Mouse (Mus musculus): Measurements from ENCODE around the gene Slc17a1. TPM values are rescaled to one million over a fixed set of nuclear protein-coding genes. Genes with fewer than 3 reads are reported as not detected.

Slc17a1 gene
- total and polyA plus RNA-seq, 3 experiments = 0.82 TPM; not detected in 2

GRCm38 (mm10) chr13:23933421-23934210 lies 66.1 kb downstream of the Slc17a1 start, which contains the start of gene Hist1h2ba:
Gene Hist1h2ba (minus strand): TSS chr13:23934156.
- H3K27me3 ChIP-seq (ENCODE audit: insufficient read depth, low read length) = peaks cover 4% of the 10 kb centered on the region; the same call in 1 of the 2 replicates
- TF ChIP-seq GATA1 (IDR thresholded peaks at IDR 0.05; ENCODE audit: borderline replicate concordance, low read length) (no peak), GATA2 (IDR thresholded peaks at IDR 0.05; ENCODE audit: borderline replicate concordance, low read depth, low read length) (no peak), CTCF (IDR thresholded peaks at IDR 0.05; ENCODE audit: low read depth, low read length) (no peak), TAL1 (conservative IDR thresholded peaks at IDR 0.05; ENCODE audit: low read depth, low read length) (no peak), POLR2AphosphoS5 (IDR thresholded peaks at IDR 0.05; ENCODE audit: insufficient replicate concordance, low read depth, low read length) (no peak)
- no peaks in the 10 kb centered on the region for H3K4me1 ChIP-seq (ENCODE audit: insufficient read depth, low read depth, low read length)
- no peaks in the 10 kb centered on the region for H3K9me3 ChIP-seq (replicated peaks)
- DNase-seq (ENCODE audit: low spot score) (no peak), ATAC-seq (ENCODE audit: extremely low read depth, insufficient number of reproducible peaks, low FRiP score, poor library complexity, severe bottlenecking) (no peak)
- no peak within 1 kb of the TSS for H3K4me3 ChIP-seq (ENCODE audit: low read depth, low read length)
- H3K36me3 ChIP-seq (replicated peaks) = no peaks in the 10 kb centered on the region

GRCm38 (mm10) chr13:23934211-23934520 lies 66.6 kb downstream of the Slc17a1 start, which contains the start of gene Hist1h2aa:
Gene Hist1h2aa (plus strand): TSS chr13:23934462.
- DNase-seq (ENCODE audit: low spot score) (no peak), ATAC-seq (ENCODE audit: extremely low read depth, insufficient number of reproducible peaks, low FRiP score, poor library complexity, severe bottlenecking) (no peak)
- H3K27me3 ChIP-seq (ENCODE audit: insufficient read depth, low read length) = peaks cover 4% of the 10 kb centered on the region; the same call in 1 of the 2 replicates
- TF ChIP-seq GATA2 (IDR thresholded peaks at IDR 0.05; ENCODE audit: borderline replicate concordance, low read depth, low read length) = no peak
- H3K4me1 ChIP-seq (ENCODE audit: insufficient read depth, low read depth, low read length) = no peaks in the 10 kb centered on the region
- H3K36me3 ChIP-seq (replicated peaks) = no peaks in the 10 kb centered on the region
- H3K4me3 ChIP-seq (ENCODE audit: low read depth, low read length) = no peak within 1 kb of the TSS
- H3K9me3 ChIP-seq (replicated peaks) = no peaks in the 10 kb centered on the region

- Histone ChIP-seq H3K4me3 (ENCODE audit: low read depth, low read length) (no peak overlapping the region), H3K27me3 (ENCODE audit: insufficient read depth, low read length) (peaks cover 8% of the 10 kb centered on the region), H3K36me3 (replicated peaks) (no peaks in the 10 kb centered on the region), H3K9me3 (replicated peaks) (no peaks in the 10 kb centered on the region), H3K4me1 (ENCODE audit: insufficient read depth, low read depth, low read length) (no peaks in the 10 kb centered on the region)
- ATAC-seq (ENCODE audit: extremely low read depth, insufficient number of reproducible peaks, low FRiP score, poor library complexity, severe bottlenecking) = no peak
- no peak for TF ChIP-seq TAL1 (conservative IDR thresholded peaks at IDR 0.05; ENCODE audit: low read depth, low read length)
- no peak for TF ChIP-seq GATA2 (IDR thresholded peaks at IDR 0.05; ENCODE audit: borderline replicate concordance, low read depth, low read length)
- no peak for DNase-seq (ENCODE audit: low spot score)
These were observed 71.1 kb downstream of the Slc17a1 start for GRCm38 (mm10) chr13:23938699-23939098.

GRCm38 (mm10) chr13:23940291-23940690 lies 72.7 kb downstream of the Slc17a1 start:
- ATAC-seq (ENCODE audit: extremely low read depth, insufficient number of reproducible peaks, low FRiP score, poor library complexity, severe bottlenecking) = no peak
- Histone ChIP-seq H3K4me3 (ENCODE audit: low read depth, low read length) (no peak overlapping the region), H3K4me1 (ENCODE audit: insufficient read depth, low read depth, low read length) (no peaks in the 10 kb centered on the region), H3K9me3 (replicated peaks) (no peaks in the 10 kb centered on the region), H3K27me3 (ENCODE audit: insufficient read depth, low read length) (peaks cover 5% of the 10 kb centered on the region; the same call in 1 of the 2 replicates), H3K36me3 (replicated peaks) (no peaks in the 10 kb centered on the region)
- DNase-seq (ENCODE audit: low spot score) = no peak
- TF ChIP-seq GATA2 (IDR thresholded peaks at IDR 0.05; ENCODE audit: borderline replicate concordance, low read depth, low read length) (no peak), TAL1 (conservative IDR thresholded peaks at IDR 0.05; ENCODE audit: low read depth, low read length) (no peak), CTCF (IDR thresholded peaks at IDR 0.05; ENCODE audit: low read depth, low read length) (no peak), GATA1 (IDR thresholded peaks at IDR 0.05; ENCODE audit: borderline replicate concordance, low read length) (no peak), POLR2AphosphoS5 (IDR thresholded peaks at IDR 0.05; ENCODE audit: insufficient replicate concordance, low read depth, low read length) (no peak)

GRCm38 (mm10) chr13:23942861-23943260 lies 75.3 kb downstream of the Slc17a1 start:
- no peak for DNase-seq (ENCODE audit: low spot score)
- TF ChIP-seq POLR2AphosphoS5 (IDR thresholded peaks at IDR 0.05; ENCODE audit: insufficient replicate concordance, low read depth, low read length) = no peak
- TF ChIP-seq CTCF (IDR thresholded peaks at IDR 0.05; ENCODE audit: low read depth, low read length) = no peak
- no peak for TF ChIP-seq TAL1 (conservative IDR thresholded peaks at IDR 0.05; ENCODE audit: low read depth, low read length)
- TF ChIP-seq GATA2 (IDR thresholded peaks at IDR 0.05; ENCODE audit: borderline replicate concordance, low read depth, low read length) = no peak
- TF ChIP-seq GATA1 (IDR thresholded peaks at IDR 0.05; ENCODE audit: borderline replicate concordance, low read length) = no peak

More at GRCm38 (mm10) chr13:23942861-23943260, 75.3 kb downstream of the Slc17a1 start:
- Histone ChIP-seq H3K4me1 (ENCODE audit: insufficient read depth, low read depth, low read length) (no peaks in the 10 kb centered on the region), H3K4me3 (ENCODE audit: low read depth, low read length) (no peak overlapping the region), H3K9me3 (replicated peaks) (no peaks in the 10 kb centered on the region), H3K36me3 (replicated peaks) (no peaks in the 10 kb centered on the region), H3K27me3 (ENCODE audit: insufficient read depth, low read length) (peaks cover 5% of the 10 kb centered on the region; the same call in 1 of the 2 replicates)
- ATAC-seq (ENCODE audit: extremely low read depth, insufficient number of reproducible peaks, low FRiP score, poor library complexity, severe bottlenecking) = no peak

Other genes starting within 250 kb of the Slc17a1 start
Only the 20 nearest of the 23 such genes appear.
- 62.5 and 102 TPM in 2 replicates for gene Hist1h2bc, start 183.6 kb upstream of the Slc17a1 start, total RNA-seq (2014; fragmentation: Nextera tagmentation)
- gene Hist1h2bc, start 183.6 kb upstream of the Slc17a1 start, total RNA-seq (2017) = 387 and 479 TPM in 2 replicates
- gene Hist1h2bc, start 183.6 kb upstream of the Slc17a1 start, polyA plus RNA-seq (2012) = 8.5 and 11.3 TPM in 2 replicates
- gene Hist1h1t, start 171.9 kb upstream of the Slc17a1 start, total RNA-seq (2014; fragmentation: Nextera tagmentation) = not detected in 2 replicates
- 0.16 and 0.29 TPM in 2 replicates for gene Hist1h1t, start 171.9 kb upstream of the Slc17a1 start, total RNA-seq (2017)
- gene Hist1h1t, start 171.9 kb upstream of the Slc17a1 start, polyA plus RNA-seq (2012) = not detected in 2 replicates
- gene Hist1h4c, start 169.3 kb upstream of the Slc17a1 start, total RNA-seq (2014; fragmentation: Nextera tagmentation) = 89.9 and 123 TPM in 2 replicates
- gene Hist1h4c, start 169.3 kb upstream of the Slc17a1 start, total RNA-seq (2017) = 238 and 240 TPM in 2 replicates
- gene Hist1h4c, start 169.3 kb upstream of the Slc17a1 start, polyA plus RNA-seq (2012) = 2.2 and 9.8 TPM in 2 replicates
- not detected in 2 replicates for gene Hfe, start 156.9 kb upstream of the Slc17a1 start, total RNA-seq (2014; fragmentation: Nextera tagmentation)
- 0.16 TPM in 1 of 2 replicates, not detected in the other for gene Hfe, start 156.9 kb upstream of the Slc17a1 start, total RNA-seq (2017)
- gene Hfe, start 156.9 kb upstream of the Slc17a1 start, polyA plus RNA-seq (2012) = not detected in 2 replicates
- gene Hist1h1c, start 128.9 kb upstream of the Slc17a1 start, total RNA-seq (2014; fragmentation: Nextera tagmentation) = 471 and 514 TPM in 2 replicates
- 589 and 623 TPM in 2 replicates for gene Hist1h1c, start 128.9 kb upstream of the Slc17a1 start, total RNA-seq (2017)
- gene Hist1h1c, start 128.9 kb upstream of the Slc17a1 start, polyA plus RNA-seq (2012) = 10.5 and 25.6 TPM in 2 replicates
- gene Hist1h3c, start 122.1 kb upstream of the Slc17a1 start, total RNA-seq (2014; fragmentation: Nextera tagmentation) = 759 and 936 TPM in 2 replicates
- gene Hist1h3c, start 122.1 kb upstream of the Slc17a1 start, total RNA-seq (2017) = 437 and 629 TPM in 2 replicates
- gene Hist1h3c, start 122.1 kb upstream of the Slc17a1 start, polyA plus RNA-seq (2012) = 8.6 and 19.8 TPM in 2 replicates
- 444 and 466 TPM in 2 replicates for gene Hist1h2bb, start 121.0 kb upstream of the Slc17a1 start, total RNA-seq (2014; fragmentation: Nextera tagmentation)
- gene Hist1h2bb, start 121.0 kb upstream of the Slc17a1 start, total RNA-seq (2017) = 1,704 and 1,978 TPM in 2 replicates
- 4.3 and 32.5 TPM in 2 replicates for gene Hist1h2bb, start 121.0 kb upstream of the Slc17a1 start, polyA plus RNA-seq (2012)
- gene Hist1h2ab, start 116.6 kb upstream of the Slc17a1 start, total RNA-seq (2014; fragmentation: Nextera tagmentation) = 535 and 541 TPM in 2 replicates
- gene Hist1h2ab, start 116.6 kb upstream of the Slc17a1 start, total RNA-seq (2017) = 1,062 and 1,423 TPM in 2 replicates
- 24.2 and 62.4 TPM in 2 replicates for gene Hist1h2ab, start 116.6 kb upstream of the Slc17a1 start, polyA plus RNA-seq (2012)
- gene Hist1h3b, start 115.5 kb upstream of the Slc17a1 start, total RNA-seq (2014; fragmentation: Nextera tagmentation) = 745 and 817 TPM in 2 replicates
- gene Hist1h3b, start 115.5 kb upstream of the Slc17a1 start, total RNA-seq (2017) = 955 and 1,281 TPM in 2 replicates
- gene Hist1h3b, start 115.5 kb upstream of the Slc17a1 start, polyA plus RNA-seq (2012) = 5.7 and 22.8 TPM in 2 replicates
- gene Hist1h4b, start 110.7 kb upstream of the Slc17a1 start, total RNA-seq (2014; fragmentation: Nextera tagmentation) = 272 and 301 TPM in 2 replicates
- 2,655 and 2,848 TPM in 2 replicates for gene Hist1h4b, start 110.7 kb upstream of the Slc17a1 start, total RNA-seq (2017)
- 6.6 and 21.7 TPM in 2 replicates for gene Hist1h4b, start 110.7 kb upstream of the Slc17a1 start, polyA plus RNA-seq (2012)
- gene Hist1h4a, start 106.5 kb upstream of the Slc17a1 start, total RNA-seq (2014; fragmentation: Nextera tagmentation) = 408 and 465 TPM in 2 replicates
- 867 and 973 TPM in 2 replicates for gene Hist1h4a, start 106.5 kb upstream of the Slc17a1 start, total RNA-seq (2017)
- 12.0 and 53.5 TPM in 2 replicates for gene Hist1h4a, start 106.5 kb upstream of the Slc17a1 start, polyA plus RNA-seq (2012)
- 261 and 263 TPM in 2 replicates for gene Hist1h3a, start 105.4 kb upstream of the Slc17a1 start, total RNA-seq (2014; fragmentation: Nextera tagmentation)
- 139 and 203 TPM in 2 replicates for gene Hist1h3a, start 105.4 kb upstream of the Slc17a1 start, total RNA-seq (2017)
- gene Hist1h3a, start 105.4 kb upstream of the Slc17a1 start, polyA plus RNA-seq (2012) = 5.3 and 8.2 TPM in 2 replicates
- gene Hist1h1a, start 104.1 kb upstream of the Slc17a1 start, total RNA-seq (2014; fragmentation: Nextera tagmentation) = 351 and 375 TPM in 2 replicates
- 1,895 and 1,917 TPM in 2 replicates for gene Hist1h1a, start 104.1 kb upstream of the Slc17a1 start, total RNA-seq (2017)
- gene Hist1h1a, start 104.1 kb upstream of the Slc17a1 start, polyA plus RNA-seq (2012) = 0.90 and 1.9 TPM in 2 replicates
- gene Trim38, start 97.8 kb upstream of the Slc17a1 start, total RNA-seq (2014; fragmentation: Nextera tagmentation) = not detected in 2 replicates
- gene Trim38, start 97.8 kb upstream of the Slc17a1 start, total RNA-seq (2017) = 0.27 TPM in 1 of 2 replicates, not detected in the other
- not detected in 2 replicates for gene Trim38, start 97.8 kb upstream of the Slc17a1 start, polyA plus RNA-seq (2012)
- gene Slc17a2, start 60.8 kb upstream of the Slc17a1 start, total RNA-seq (2014; fragmentation: Nextera tagmentation) = not detected in 2 replicates
- 0.06 and 0.11 TPM in 2 replicates for gene Slc17a2, start 60.8 kb upstream of the Slc17a1 start, total RNA-seq (2017)
- not detected in 2 replicates for gene Slc17a2, start 60.8 kb upstream of the Slc17a1 start, polyA plus RNA-seq (2012)
- not detected in 2 replicates for gene Slc17a3, start 28.3 kb upstream of the Slc17a1 start, total RNA-seq (2014; fragmentation: Nextera tagmentation)
- 0.06 and 0.22 TPM in 2 replicates for gene Slc17a3, start 28.3 kb upstream of the Slc17a1 start, total RNA-seq (2017)
- not detected in 2 replicates for gene Slc17a3, start 28.3 kb upstream of the Slc17a1 start, polyA plus RNA-seq (2012)
- not detected in 2 replicates for gene Slc17a4, start 47.3 kb downstream of the Slc17a1 start, total RNA-seq (2014; fragmentation: Nextera tagmentation)
- 0.17 and 0.27 TPM in 2 replicates for gene Slc17a4, start 47.3 kb downstream of the Slc17a1 start, total RNA-seq (2017)
- gene Slc17a4, start 47.3 kb downstream of the Slc17a1 start, polyA plus RNA-seq (2012) = not detected in 2 replicates
- not detected in 2 replicates for gene Hist1h2ba, start 66.4 kb downstream of the Slc17a1 start, total RNA-seq (2014; fragmentation: Nextera tagmentation)
- gene Hist1h2ba, start 66.4 kb downstream of the Slc17a1 start, total RNA-seq (2017) = not detected in 2 replicates
- gene Hist1h2ba, start 66.4 kb downstream of the Slc17a1 start, polyA plus RNA-seq (2012) = not detected in 2 replicates
- gene Hist1h2aa, start 66.7 kb downstream of the Slc17a1 start, total RNA-seq (2014; fragmentation: Nextera tagmentation) = not detected in 2 replicates
- not detected in 2 replicates for gene Hist1h2aa, start 66.7 kb downstream of the Slc17a1 start, total RNA-seq (2017)
- gene Hist1h2aa, start 66.7 kb downstream of the Slc17a1 start, polyA plus RNA-seq (2012) = not detected in 2 replicates
- not detected in 2 replicates for gene Scgn, start 123.5 kb downstream of the Slc17a1 start, total RNA-seq (2014; fragmentation: Nextera tagmentation)
- gene Scgn, start 123.5 kb downstream of the Slc17a1 start, total RNA-seq (2017) = not detected in 2 replicates
- not detected in 2 replicates for gene Scgn, start 123.5 kb downstream of the Slc17a1 start, polyA plus RNA-seq (2012)

All from G1E (cell line).